Mouse (Mus musculus): Measurements from ENCODE around the gene Gm13101. TPM values are rescaled to one million over a fixed set of nuclear protein-coding genes. Genes with fewer than 3 reads are reported as not detected.

The Gm13101 gene
- polyA plus RNA-seq, 1 experiment from 2014 or later, result not detected

Other genes starting within 250 kb of the Gm13101 start
- gene Gm13078, start 247.5 kb downstream of the Gm13101 start, polyA plus RNA-seq (2014; fragmentation: Nextera tagmentation; extraction: Ambion mirVana), result not detected in 2 replicates
- not detected in 2 replicates for gene Gm13023, start 177.6 kb downstream of the Gm13101 start, polyA plus RNA-seq (2014; fragmentation: Nextera tagmentation; extraction: Ambion mirVana)
- not detected in 2 replicates for gene Gm13084, start 150.9 kb downstream of the Gm13101 start, polyA plus RNA-seq (2014; fragmentation: Nextera tagmentation; extraction: Ambion mirVana)
- gene Gm13103, start 120.5 kb downstream of the Gm13101 start, polyA plus RNA-seq (2014; fragmentation: Nextera tagmentation; extraction: Ambion mirVana), result not detected in 2 replicates
- gene Pramef6, start 66.6 kb downstream of the Gm13101 start, polyA plus RNA-seq (2014; fragmentation: Nextera tagmentation; extraction: Ambion mirVana), result not detected in 2 replicates
- gene Pramef25, start 15.9 kb downstream of the Gm13101 start, polyA plus RNA-seq (2014; fragmentation: Nextera tagmentation; extraction: Ambion mirVana), result not detected in 2 replicates
- not detected in 2 replicates for gene Pramef17, start 27.4 kb upstream of the Gm13101 start, polyA plus RNA-seq (2014; fragmentation: Nextera tagmentation; extraction: Ambion mirVana)
- gene Pramel4, start 92.2 kb upstream of the Gm13101 start, polyA plus RNA-seq (2014; fragmentation: Nextera tagmentation; extraction: Ambion mirVana), result not detected in 2 replicates
- gene Gm13102, start 139.5 kb upstream of the Gm13101 start, polyA plus RNA-seq (2014; fragmentation: Nextera tagmentation; extraction: Ambion mirVana), result not detected in 2 replicates
- not detected in 2 replicates for gene Oog3, start 195.7 kb upstream of the Gm13101 start, polyA plus RNA-seq (2014; fragmentation: Nextera tagmentation; extraction: Ambion mirVana)
- not detected in 2 replicates for gene Oog2, start 223.8 kb upstream of the Gm13101 start, polyA plus RNA-seq (2014; fragmentation: Nextera tagmentation; extraction: Ambion mirVana)
- gene C87977, start 246.4 kb upstream of the Gm13101 start, polyA plus RNA-seq (2014; fragmentation: Nextera tagmentation; extraction: Ambion mirVana), result not detected in 2 replicates

All from neural tube, embryonic 14.5 days (tissue).